Mouse (Mus musculus): ENCODE results near the gene Nabp2.

The Nabp2 gene

GRCm38 (mm10) chr10:128429052-128429451, 17.8 kb upstream of the Nabp2 start:
- DNase-seq = no peak

- DNase-seq = no peak
Measured at GRCm38 (mm10) chr10:128425260-128425659, 14.0 kb upstream of the Nabp2 start.

- no peak for DNase-seq
Measured at GRCm38 (mm10) chr10:128424604-128425003, 13.3 kb upstream of the Nabp2 start.

- no peak for DNase-seq
Measured at GRCm38 (mm10) chr10:128422426-128422825, 11.1 kb upstream of the Nabp2 start.

GRCm38 (mm10) chr10:128414848-128415247, 3.6 kb upstream of the Nabp2 start:
- DNase-seq = no peak

GRCm38 (mm10) chr10:128413076-128413475, 1.8 kb upstream of the Nabp2 start:
- no peak for DNase-seq

- no peak for DNase-seq
Measured at GRCm38 (mm10) chr10:128412558-128412957, 1.3 kb upstream of the Nabp2 start.

- peak; percentile 73 to 79 for DNase-seq
Measured at GRCm38 (mm10) chr10:128412055-128412381, 726 bp upstream of the Nabp2 start.

- no peak for DNase-seq
Measured at GRCm38 (mm10) chr10:128410560-128410845, 789 bp downstream of the Nabp2 start.

GRCm38 (mm10) chr10:128409692-128410559, 1.4 kb downstream of the Nabp2 start:
- DNase-seq = peak; percentile 98 to 99

GRCm38 (mm10) chr10:128408591-128409535, 2.4 kb downstream of the Nabp2 start:
- peak; percentile 73 to 74 for DNase-seq

- DNase-seq = peak; percentile 89
Measured at GRCm38 (mm10) chr10:128403931-128404330, 7.4 kb downstream of the Nabp2 start.

- no peak for DNase-seq
Measured at GRCm38 (mm10) chr10:128401638-128402037, 9.7 kb downstream of the Nabp2 start.

GRCm38 (mm10) chr10:128401056-128401455, 10.2 kb downstream of the Nabp2 start, which contains the start of gene Slc39a5:
Slc39a5 (minus strand) TSS chr10:128401229.
- no peak for DNase-seq

GRCm38 (mm10) chr10:128400338-128400737, 11.0 kb downstream of the Nabp2 start:
- no peak for DNase-seq

- peak; percentile 80 to 82 for DNase-seq
Measured at GRCm38 (mm10) chr10:128397466-128397865, 13.8 kb downstream of the Nabp2 start.

- DNase-seq = peak; percentile 43 to 46
Measured at GRCm38 (mm10) chr10:128396716-128397264, 14.5 kb downstream of the Nabp2 start.

GRCm38 (mm10) chr10:128396017-128396673, 15.1 kb downstream of the Nabp2 start:
- no peak for DNase-seq

GRCm38 (mm10) chr10:128391850-128392249, 19.4 kb downstream of the Nabp2 start:
- no peak for DNase-seq

GRCm38 (mm10) chr10:128390366-128390765, 20.9 kb downstream of the Nabp2 start:
- peak in 1 of 2 experiments; percentile 43 for DNase-seq

- no peak for DNase-seq
Measured at GRCm38 (mm10) chr10:128389570-128389969, 21.7 kb downstream of the Nabp2 start.

GRCm38 (mm10) chr10:128388941-128389340, 22.4 kb downstream of the Nabp2 start:
- peak; percentile 61 to 63 for DNase-seq

- no peak for DNase-seq
Measured at GRCm38 (mm10) chr10:128385902-128386301, 25.4 kb downstream of the Nabp2 start.

All from cerebellum, postnatal 10 days (tissue).